Mouse (Mus musculus): ENCODE measurements at regions not wholly inside any gene's neighbourhood (a gene's known extent, or its start where the extent isn't known, plus 50 kb on each side); places are given as distances from the start of the nearest gene placed in this dataset.

DNA sequence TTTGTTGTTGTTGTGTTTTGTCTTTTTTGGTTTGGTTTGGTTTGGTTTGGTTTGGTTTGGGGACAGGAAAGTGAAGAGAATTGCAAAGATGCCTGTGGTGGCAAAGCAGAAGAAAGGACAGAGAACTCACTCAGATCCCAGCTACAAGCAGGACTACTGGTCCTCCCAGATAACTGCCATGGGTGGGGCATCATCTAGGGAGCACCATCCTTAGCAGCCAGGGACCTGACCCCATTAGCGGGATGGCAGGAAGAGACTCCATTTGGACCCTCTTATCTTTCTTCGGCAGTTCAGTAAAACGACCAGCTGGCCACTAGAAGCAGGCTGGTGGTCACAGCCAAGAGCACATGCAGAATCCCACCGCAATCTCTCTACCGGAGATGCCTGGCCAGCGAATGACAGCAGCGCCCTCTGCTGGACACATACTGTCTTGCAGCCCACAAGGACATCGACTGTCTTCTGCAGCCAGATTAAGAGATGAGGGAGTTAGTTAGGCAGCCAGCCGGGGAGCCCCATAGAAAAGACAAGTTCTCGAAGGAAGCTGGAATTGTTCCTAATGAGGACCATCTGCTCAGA is 119.8 kb downstream of the Gm9195 start:
- TF ChIP-seq POLR2A (IDR thresholded peaks at IDR 0.05; ENCODE audit: extremely low read depth, insufficient read depth, low read length) (no peak), CTCF (IDR thresholded peaks at IDR 0.05; ENCODE audit: low read depth, low read length) (peak; percentile 80)

All from liver, adult 2 months (tissue).